Mouse (Mus musculus): ENCODE data around the gene Stk38.

Gene Stk38

GRCm38 (mm10) chr17:28954416-28954815 lies 53.4 kb downstream of the Stk38 start:
- no peak for DNase-seq (ENCODE audit: low read depth, low spot score)

- no peak for DNase-seq (ENCODE audit: low read depth, low spot score)
Observed at GRCm38 (mm10) chr17:28953251-28953650, 54.5 kb downstream of the Stk38 start.

GRCm38 (mm10) chr17:28951831-28952799 lies 55.7 kb downstream of the Stk38 start, which contains the start of gene Kctd20:
Gene Kctd20, plus strand, starts transcription at chr17:28951950.
- DNase-seq (ENCODE audit: low read depth, low spot score): peak; percentile 47

GRCm38 (mm10) chr17:28950751-28951150 lies 57.0 kb downstream of the Stk38 start:
- no peak for DNase-seq (ENCODE audit: low read depth, low spot score)

- DNase-seq (ENCODE audit: low read depth, low spot score): no peak
Observed at GRCm38 (mm10) chr17:28948661-28949060, 59.1 kb downstream of the Stk38 start.

- no peak for DNase-seq (ENCODE audit: low read depth, low spot score)
Observed at GRCm38 (mm10) chr17:28947011-28947939, 60.5 kb downstream of the Stk38 start.

- DNase-seq (ENCODE audit: low read depth, low spot score): no peak
Observed at GRCm38 (mm10) chr17:28944481-28944880, 63.3 kb downstream of the Stk38 start.

GRCm38 (mm10) chr17:28943740-28944139 lies 64.1 kb downstream of the Stk38 start, which contains the start of gene Pxt1:
Gene Pxt1, minus strand, starts transcription at chr17:28943840.
- DNase-seq (ENCODE audit: low read depth, low spot score): no peak

- DNase-seq (ENCODE audit: low read depth, low spot score): no peak
Observed at GRCm38 (mm10) chr17:28942101-28942500, 65.7 kb downstream of the Stk38 start.

- DNase-seq (ENCODE audit: low read depth, low spot score): no peak
Observed at GRCm38 (mm10) chr17:28940776-28941555, 66.8 kb downstream of the Stk38 start.

- no peak for DNase-seq (ENCODE audit: low read depth, low spot score)
Observed at GRCm38 (mm10) chr17:28936622-28937345, 71.0 kb downstream of the Stk38 start.

- DNase-seq (ENCODE audit: low read depth, low spot score): no peak
Observed at GRCm38 (mm10) chr17:28936133-28936532, 71.7 kb downstream of the Stk38 start.

- DNase-seq (ENCODE audit: low read depth, low spot score): no peak
Observed at GRCm38 (mm10) chr17:28934120-28934916, 73.5 kb downstream of the Stk38 start.

- no peak for DNase-seq (ENCODE audit: low read depth, low spot score)
Observed at GRCm38 (mm10) chr17:28932274-28932673, 75.5 kb downstream of the Stk38 start.

- no peak for DNase-seq (ENCODE audit: low read depth, low spot score)
Observed at GRCm38 (mm10) chr17:28931436-28932211, 76.2 kb downstream of the Stk38 start.

- no peak for DNase-seq (ENCODE audit: low read depth, low spot score)
Observed at GRCm38 (mm10) chr17:28930392-28931074, 77.3 kb downstream of the Stk38 start.

GRCm38 (mm10) chr17:28929369-28929768 lies 78.4 kb downstream of the Stk38 start:
- no peak for DNase-seq (ENCODE audit: low read depth, low spot score)

GRCm38 (mm10) chr17:28928004-28928403 lies 79.8 kb downstream of the Stk38 start:
- DNase-seq (ENCODE audit: low read depth, low spot score): no peak
